Mouse (Mus musculus) ZHBTc4 (cell line): Measurements from ENCODE around the gene Iqschfp.
A peak's percentile ranks its signal among the peaks of the same experiment; 100 is the strongest.

Experiments
- DNase-seq: peaks from one replicate; pipeline ENCODE4 v3.0.0-alpha.2; 2011; ENCODE audit warnings: low read depth, low spot score

Gene Iqschfp

GRCm38 (mm10) chr3:68492513-68492912, 600.5 kb downstream of the Iqschfp start:
- peak; percentile 98 for DNase-seq

DNA sequence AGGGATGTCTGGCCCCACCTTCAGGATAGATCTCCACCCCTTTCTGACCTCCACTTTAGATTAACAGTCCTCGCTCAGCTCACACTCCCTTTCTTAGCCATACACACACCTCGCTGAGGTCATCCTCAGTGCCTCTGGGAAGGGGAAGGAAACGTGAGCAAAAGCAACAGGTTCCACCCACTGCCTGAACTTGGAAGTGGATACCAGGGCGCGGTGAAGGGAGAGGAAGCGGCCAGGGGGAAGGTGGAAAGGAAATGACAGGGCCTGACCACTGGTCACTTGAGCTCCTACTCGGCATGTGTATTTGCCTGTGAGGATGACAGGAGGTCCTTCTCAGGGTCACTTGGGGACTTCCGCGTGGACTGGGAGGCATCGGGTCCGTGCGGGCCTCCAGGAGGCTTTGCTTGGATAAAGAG, 601.1 kb downstream of the Iqschfp start:
- DNase-seq = peak; percentile 96

DNA sequence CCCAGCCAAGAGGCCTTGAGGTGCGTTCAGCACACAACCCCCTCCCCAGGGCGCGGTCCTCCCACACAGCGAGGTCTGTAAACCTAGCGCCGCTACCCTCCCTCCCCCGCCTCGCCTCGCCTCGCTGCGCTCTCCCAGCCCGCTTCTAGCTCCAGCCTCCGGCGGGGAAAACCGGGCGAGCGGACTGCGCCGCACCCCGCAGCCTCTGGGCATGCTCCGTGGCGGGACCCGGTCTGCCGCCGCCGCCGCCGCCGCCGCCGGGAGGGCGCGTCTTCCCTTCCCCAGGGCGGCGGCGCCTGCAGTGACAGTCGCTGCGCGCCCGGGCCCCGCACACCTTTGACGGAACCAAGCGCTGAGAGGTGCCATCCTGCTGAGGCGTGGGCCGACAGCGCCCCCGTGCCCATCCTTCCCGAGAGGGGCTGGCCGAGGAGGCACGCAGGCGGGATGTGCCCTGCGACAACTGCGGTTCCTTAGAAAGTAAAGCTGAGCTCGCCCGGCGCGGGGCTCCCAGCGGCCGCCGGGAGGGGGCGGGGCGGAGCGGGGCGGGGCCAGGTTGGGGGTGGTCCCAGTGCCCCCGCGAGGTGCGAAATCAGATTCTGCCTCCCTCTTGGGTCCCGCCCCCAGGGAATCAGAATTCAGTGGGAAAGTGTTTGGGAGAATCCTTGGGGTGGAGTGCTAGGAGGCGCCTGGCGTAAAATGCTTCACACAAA, 601.7 kb downstream of the Iqschfp start:
- DNase-seq = peak; percentile 96

DNA sequence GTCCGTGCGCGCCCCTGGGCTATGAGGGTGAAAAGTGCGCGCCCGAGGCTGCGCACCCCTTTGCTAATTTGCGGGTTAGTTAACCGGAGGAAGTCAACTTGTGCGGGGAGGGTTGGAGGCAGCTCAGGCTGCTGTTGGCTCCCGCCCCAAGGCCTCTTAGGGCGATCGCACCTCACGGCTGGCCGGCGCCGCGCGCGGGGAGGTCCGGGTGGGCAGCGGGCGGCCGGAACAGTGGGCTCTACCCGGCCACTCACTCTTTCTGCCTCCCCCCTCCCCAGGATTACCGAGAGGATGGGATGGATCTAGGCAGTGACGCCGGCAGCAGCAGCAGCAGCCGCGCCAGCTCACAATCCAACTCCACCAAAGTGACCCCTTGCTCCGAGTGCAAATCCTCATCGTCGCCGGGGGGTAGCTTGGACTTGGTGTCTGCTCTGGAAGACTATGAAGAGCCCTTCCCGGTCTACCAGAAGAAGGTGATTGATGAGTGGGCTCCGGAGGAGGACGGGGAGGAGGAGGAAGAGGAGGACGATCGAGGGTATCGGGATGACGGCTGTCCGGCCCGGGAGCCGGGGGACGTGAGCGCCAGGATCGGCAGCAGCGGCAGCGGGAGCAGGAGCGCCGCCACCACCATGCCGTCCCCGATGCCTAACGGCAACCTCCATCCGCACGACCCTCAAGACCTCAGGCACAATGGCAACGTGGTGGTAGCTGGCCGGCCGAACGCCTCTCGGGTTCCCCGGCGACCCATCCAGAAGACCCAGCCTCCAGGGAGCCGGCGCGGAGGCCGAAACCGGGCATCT, 602.5 kb downstream of the Iqschfp start:
- DNase-seq = peak; percentile 52

DNA sequence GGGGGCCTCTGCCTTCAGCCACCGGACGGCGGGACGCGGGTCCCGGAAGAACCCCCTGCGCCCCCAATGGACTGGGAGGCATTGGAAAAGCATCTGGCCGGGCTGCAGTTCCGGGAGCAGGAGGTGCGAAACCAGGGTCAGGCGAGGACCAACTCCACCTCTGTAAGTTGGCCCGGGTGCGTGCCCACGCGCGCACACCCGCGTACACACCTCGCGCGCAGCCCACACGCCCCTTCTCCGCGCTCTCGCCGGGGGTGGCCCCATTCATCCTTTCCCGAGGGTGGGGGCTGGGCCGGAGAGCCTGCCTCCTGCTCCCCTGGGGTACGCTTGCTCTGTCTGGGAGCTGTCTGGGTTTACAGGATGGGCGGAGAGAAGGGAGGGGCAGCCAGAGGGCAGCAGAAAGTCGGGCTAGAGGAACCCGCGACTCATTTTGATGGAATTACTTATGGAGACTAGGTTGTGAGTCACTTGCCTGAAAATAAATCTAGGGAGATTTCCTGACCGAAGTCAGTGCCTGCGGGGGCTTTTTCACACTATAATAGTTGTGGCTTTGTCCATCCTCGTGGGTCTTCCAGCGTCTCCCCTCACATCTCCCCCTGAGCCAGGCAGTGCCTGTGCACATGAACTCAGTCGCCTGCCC, 603.2 kb downstream of the Iqschfp start:
- DNase-seq = peak; percentile 29

GRCm38 (mm10) chr3:68495736-68496242, 603.8 kb downstream of the Iqschfp start:
- peak; percentile 42 for DNase-seq

DNA sequence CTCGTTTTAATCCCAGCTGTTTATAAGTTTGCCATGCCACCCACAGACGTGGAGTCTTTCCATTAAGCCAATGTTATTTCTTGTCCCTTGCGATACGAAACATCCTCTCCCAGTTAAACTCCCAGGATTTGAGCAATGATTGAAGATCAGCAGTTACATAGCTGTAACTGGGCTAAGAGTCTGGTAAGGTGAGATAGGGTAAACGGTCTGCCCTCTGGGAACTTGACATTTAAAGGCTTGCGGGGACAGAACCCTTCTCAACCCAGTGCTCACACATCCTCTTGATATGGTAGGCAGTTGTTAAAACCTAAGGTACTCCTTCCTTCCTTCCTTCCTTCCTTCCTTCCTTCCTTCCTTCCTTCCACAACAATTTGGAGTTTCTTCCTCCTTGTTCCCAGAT, 604.5 kb downstream of the Iqschfp start:
- no peak for DNase-seq

- no peak for DNase-seq
These were observed 607.6 kb downstream of the Iqschfp start for GRCm38 (mm10) chr3:68499532-68500152.

- DNase-seq = no peak
These were observed 612.8 kb downstream of the Iqschfp start for GRCm38 (mm10) chr3:68504838-68505237.

- DNase-seq = no peak
These were observed 614.8 kb downstream of the Iqschfp start for GRCm38 (mm10) chr3:68506769-68507318.

DNA sequence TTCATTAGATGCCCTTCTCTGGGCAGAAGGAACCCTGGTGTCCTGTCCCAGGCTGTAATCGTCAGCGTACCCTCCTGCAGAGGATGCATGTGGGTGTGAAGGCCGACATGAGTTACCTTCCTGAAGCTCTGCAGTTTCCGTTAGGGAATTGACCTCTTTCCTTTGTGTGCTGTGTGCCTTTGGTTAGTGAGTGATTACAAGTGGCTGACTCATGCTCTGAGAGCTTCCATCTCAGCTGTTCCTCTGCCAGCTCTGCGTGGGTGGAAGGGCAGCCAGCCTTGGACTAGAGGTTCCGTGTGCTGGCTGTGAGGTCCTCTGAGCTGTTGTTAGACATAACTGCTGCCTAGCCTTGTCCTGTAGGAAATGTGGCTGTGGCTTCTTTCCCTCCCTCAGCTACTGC, 616.6 kb downstream of the Iqschfp start:
- DNase-seq = no peak

- DNase-seq = no peak
These were observed 618.8 kb downstream of the Iqschfp start for GRCm38 (mm10) chr3:68510872-68511271.

DNA sequence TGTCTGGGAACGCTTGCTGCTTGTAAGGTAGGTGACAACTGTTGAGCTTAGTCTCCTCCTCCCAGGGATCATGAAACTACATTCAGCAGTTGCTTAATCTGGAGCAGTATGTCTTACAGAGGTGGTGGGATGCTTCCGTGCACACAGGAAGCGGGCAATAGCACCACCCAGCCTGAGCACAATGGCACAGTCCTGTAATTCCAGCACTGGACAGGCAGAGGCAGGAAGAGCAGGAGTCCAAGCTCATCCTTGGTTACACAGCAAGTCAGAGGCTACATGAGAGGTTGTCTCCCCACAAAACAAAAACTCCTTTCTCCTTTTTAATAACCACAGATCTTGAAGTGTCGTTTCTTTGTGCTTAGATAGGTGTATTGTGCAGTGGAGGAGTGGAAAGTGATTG, 619.7 kb downstream of the Iqschfp start:
- no peak for DNase-seq

DNA sequence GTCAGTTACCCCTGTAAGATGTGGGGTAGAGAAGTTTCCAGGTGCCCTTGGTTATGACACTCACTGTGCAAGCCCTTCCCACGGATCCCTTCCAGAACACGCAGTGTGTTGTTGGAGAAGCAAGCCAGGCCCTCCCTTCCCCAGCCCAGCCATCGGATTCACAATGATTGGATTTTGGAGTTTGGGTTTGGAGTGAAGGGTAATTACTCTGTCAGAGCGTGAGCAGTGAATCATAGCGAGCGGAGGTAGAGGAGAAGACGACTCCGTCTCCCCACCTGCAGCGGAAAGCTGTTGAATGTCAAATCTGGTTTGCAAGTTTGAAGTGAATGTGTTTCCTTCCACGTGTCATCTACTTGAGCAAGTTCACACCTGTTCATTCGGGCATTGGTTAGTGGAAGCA, 620.3 kb downstream of the Iqschfp start:
- no peak for DNase-seq

DNA sequence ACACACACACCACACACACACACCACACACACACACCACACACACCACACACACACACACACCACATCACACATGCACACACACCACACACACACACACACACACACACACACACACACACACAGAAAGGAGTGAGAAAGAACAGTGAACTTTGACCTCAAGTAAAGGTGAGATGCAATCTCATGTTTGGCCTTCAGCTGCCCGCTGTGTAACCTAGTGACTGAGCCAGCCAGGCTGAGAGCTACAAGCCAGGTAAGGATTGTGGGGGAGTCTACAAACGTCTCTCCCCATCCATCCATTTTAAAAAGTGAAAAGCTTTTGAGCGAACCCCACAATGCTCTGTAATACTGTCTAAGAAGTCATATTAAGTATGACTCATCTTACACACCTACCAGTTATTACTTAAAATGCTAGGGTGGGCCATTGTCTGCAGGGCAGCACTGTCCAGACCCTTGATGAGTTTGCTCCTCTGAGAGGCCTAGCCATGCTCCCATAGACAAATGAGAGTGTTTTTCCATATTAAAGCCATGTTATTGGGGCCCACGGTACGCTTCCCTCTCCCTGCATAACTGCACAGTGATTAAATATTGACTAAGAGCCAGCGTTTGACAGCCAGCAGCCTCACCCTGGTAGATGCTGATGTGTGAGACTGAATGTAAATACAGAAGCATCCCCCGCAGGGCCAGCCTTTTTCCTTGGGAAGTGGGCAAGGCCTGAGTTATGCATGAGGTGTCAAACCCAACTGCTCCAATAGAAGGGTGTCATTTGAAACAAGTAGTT, 621.5 kb downstream of the Iqschfp start:
- DNase-seq = peak; percentile 33

GRCm38 (mm10) chr3:68514120-68514497, 622.1 kb downstream of the Iqschfp start:
- no peak for DNase-seq

- no peak for DNase-seq
These were observed 622.7 kb downstream of the Iqschfp start for GRCm38 (mm10) chr3:68514717-68515116.

- no peak for DNase-seq
These were observed 624.5 kb downstream of the Iqschfp start for GRCm38 (mm10) chr3:68516393-68517081.

- DNase-seq = no peak
These were observed 625.2 kb downstream of the Iqschfp start for GRCm38 (mm10) chr3:68517236-68517635.

- no peak for DNase-seq
These were observed 626.0 kb downstream of the Iqschfp start for GRCm38 (mm10) chr3:68518041-68518440.
